Mouse (Mus musculus) stomach, embryonic 16.5 days (tissue): ENCODE results near the gene Cemip. TPM values are rescaled to one million over a fixed set of nuclear protein-coding genes. Genes with fewer than 3 reads are reported as not detected.

Experiments
- ATAC-seq: fragments of 200-750 bp; cut with Nextera tagmentation; 2 replicates; pipeline ENCODE4 v1.8.0; 2017; ENCODE audit warnings: moderate number of reproducible peaks, moderate TSS enrichment; ENCODE audit not compliant: insufficient read depth, low FRiP score
- H3K27ac ChIP-seq: fragments of 300-500 bp; sonication (generic); 2 replicates; pipeline ENCODE4 v1.5.1; 2014; ENCODE audit warnings: low read length
- H3K27me3 ChIP-seq: fragments of 300-500 bp; sonication (generic); 2 replicates; pipeline ENCODE4 v1.6.1; 2014; ENCODE audit warnings: low read length, control low read depth, mixed read lengths; ENCODE audit not compliant: control insufficient read depth, insufficient read depth
- H3K36me3 ChIP-seq: fragments of 300-500 bp; sonication (generic); 2 replicates; pipeline ENCODE4 v1.6.1; 2014; ENCODE audit warnings: low read length; ENCODE audit not compliant: control insufficient read depth, insufficient read depth
- H3K4me1 ChIP-seq: fragments of 300-500 bp; sonication (generic); 2 replicates; pipeline ENCODE4 v1.6.1; 2014; ENCODE audit warnings: low read length, control low read depth, mixed read lengths; ENCODE audit not compliant: control insufficient read depth, insufficient read depth
- H3K4me2 ChIP-seq: fragments of 300-500 bp; sonication (generic); 2 replicates; pipeline ENCODE4 v1.6.1; 2014; ENCODE audit warnings: low read depth, low read length, mixed read lengths
- H3K4me3 ChIP-seq: fragments of 300-500 bp; sonication (generic); replicated peaks from 2 replicates; pipeline ENCODE4 v1.5.1; 2014; ENCODE audit warnings: mild to moderate bottlenecking, low read length
- H3K9ac ChIP-seq: fragments of 300-500 bp; sonication (generic); 2 replicates; pipeline ENCODE4 v1.6.1; 2014; ENCODE audit warnings: low read length
- H3K9me3 ChIP-seq: fragments of 300-500 bp; sonication (generic); replicated peaks from 2 replicates; pipeline ENCODE4 v1.6.1; 2016; ENCODE audit warnings: low read length, control low read depth; ENCODE audit not compliant: control insufficient read depth
- WGBS: fragments of 180-500 bp; shearing (Covaris S2); extraction: QIAGEN DNeasy Blood & Tissue Kit; methylation state at CpG from one replicate; pipeline ENCODE4 v1.1.7; 2014; 5-methylcytosine and 5-hydroxymethylcytosine counted together
- polyA plus RNA-seq: library from polyadenylated mRNA; unstranded; fragments of >200 nt; fragmentation: Nextera tagmentation; extraction: Ambion mirVana; gene quantifications from 2 replicates; pipeline ENCODE4 v1.2.1, GENCODE M21; 2015

Gene Cemip
- polyA plus RNA-seq, 1 experiment from 2014 or later, result 0.50 TPM

DNA sequence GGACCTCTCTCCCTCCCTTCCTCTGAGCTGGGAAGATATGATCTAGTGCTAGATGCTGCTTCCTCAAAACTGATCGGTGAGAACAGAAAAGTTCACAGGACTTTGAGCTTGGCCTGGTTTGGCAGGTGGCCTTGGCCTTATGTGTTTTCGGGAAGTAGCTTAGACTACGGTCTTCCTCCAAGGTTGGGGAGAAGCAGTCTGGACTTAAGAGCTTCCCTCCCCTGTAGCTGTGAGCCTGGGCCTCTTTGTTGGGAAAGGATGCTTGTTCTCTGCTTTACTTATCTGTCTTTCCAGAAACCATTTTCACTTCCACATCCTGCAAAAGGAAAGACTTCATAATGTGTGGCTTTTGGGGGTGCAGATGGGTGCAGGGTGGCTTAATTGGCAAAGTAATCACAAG is 181.5 kb downstream of the Cemip start:
- 70% methylated on average over 3 of the region's 3 CpGs for WGBS
- ATAC-seq, result no peak
- no peaks in the 10 kb centered on the region for H3K27me3 ChIP-seq
- H3K4me1 ChIP-seq, result no peaks in the 10 kb centered on the region
- H3K4me3 ChIP-seq, result no peak overlapping the region
- H3K4me2 ChIP-seq, result no peak overlapping the region
- 0 out of 2 replicates have a peak, but pooled peaks cover under 1% of the 10 kb centered on the region for H3K36me3 ChIP-seq
- H3K27ac ChIP-seq, result no peak overlapping the region
- no peak overlapping the region for H3K9ac ChIP-seq
- peaks cover 3% of the 10 kb centered on the region; the same call in 1 of the 2 replicates for H3K9me3 ChIP-seq

DNA sequence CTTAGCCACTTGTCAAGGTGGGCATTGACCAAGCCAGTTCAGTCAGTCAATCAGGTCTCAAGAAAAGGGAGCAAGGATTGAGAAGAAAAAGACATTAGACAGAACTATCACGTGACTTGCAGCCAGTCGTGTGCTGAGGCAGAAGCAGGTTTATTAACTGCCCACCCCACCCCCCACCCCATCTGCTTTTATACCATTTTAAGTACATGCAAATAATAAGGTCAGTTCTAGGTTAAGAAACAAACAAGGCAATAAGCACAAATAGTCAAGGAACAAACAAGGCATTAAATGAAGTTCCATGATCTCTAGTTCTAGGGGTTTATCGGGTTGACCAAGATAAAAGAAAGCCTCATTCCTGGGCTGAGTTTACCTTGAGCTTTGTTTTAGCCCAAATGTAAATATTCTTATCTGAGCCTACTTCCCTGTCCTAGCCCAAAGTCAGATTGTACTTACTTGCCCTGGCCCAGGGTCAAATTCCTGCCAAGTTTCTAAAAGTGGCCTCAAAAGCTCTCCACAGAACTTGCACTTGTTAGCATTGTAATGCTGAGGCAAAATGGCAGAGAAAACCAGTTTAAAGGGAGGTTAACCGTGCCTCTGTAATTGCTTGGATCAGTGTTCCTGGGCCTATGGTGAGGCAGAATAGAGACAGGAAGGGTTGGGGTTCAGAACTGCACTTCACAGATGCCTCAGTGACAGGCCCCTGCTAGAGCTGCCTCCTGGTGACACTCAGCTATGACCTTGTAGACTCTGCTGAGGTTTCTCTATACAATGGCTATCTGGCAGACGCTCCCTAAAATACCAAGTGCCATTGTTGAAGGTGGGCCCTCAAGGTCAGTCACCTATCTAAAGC is 183.8 kb downstream of the Cemip start:
- H3K27me3 ChIP-seq, result no peaks in the 10 kb centered on the region
- no peak overlapping the region for H3K4me2 ChIP-seq
- WGBS, result 38% methylated on average over 5 of the region's 5 CpGs
- H3K9me3 ChIP-seq, result peaks cover 3% of the 10 kb centered on the region; the same call in 1 of the 2 replicates
- no peak overlapping the region for H3K4me3 ChIP-seq
- no peak overlapping the region for H3K27ac ChIP-seq
- no peak overlapping the region for H3K9ac ChIP-seq
- no peaks in the 10 kb centered on the region for H3K4me1 ChIP-seq
- no peak for ATAC-seq
- 0 out of 2 replicates have a peak, but pooled peaks cover 4% of the 10 kb centered on the region for H3K36me3 ChIP-seq

DNA sequence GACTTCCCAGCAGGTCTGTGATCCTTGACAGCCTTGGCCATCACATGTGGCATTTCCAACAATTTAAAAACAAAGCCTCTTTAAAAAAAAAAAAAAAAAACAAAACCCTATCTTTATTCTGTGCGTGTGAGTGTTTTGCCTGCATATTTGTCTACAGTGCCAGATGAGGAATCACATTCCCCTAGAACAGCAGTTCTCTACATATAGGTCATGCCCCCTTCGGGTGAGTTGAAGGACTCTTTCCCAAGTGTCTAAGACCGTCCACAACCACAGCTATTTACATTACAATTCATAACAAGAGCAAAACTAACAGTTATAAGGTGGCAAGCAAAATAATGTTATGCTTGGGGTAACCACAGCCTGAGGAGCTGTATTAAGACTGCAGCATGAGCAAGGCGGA is 184.9 kb downstream of the Cemip start:
- H3K36me3 ChIP-seq, result 0 out of 2 replicates have a peak, but pooled peaks cover 4% of the 10 kb centered on the region
- no peak overlapping the region for H3K9ac ChIP-seq
- WGBS, result 72% methylated on average over 4 of the region's 4 CpGs
- ATAC-seq, result no peak
- H3K4me1 ChIP-seq, result no peaks in the 10 kb centered on the region
- H3K9me3 ChIP-seq, result peaks cover under 1% of the 10 kb centered on the region; the same call in 1 of the 2 replicates
- H3K4me3 ChIP-seq, result no peak overlapping the region
- H3K27ac ChIP-seq, result no peak overlapping the region
- no peaks in the 10 kb centered on the region for H3K27me3 ChIP-seq
- H3K4me2 ChIP-seq, result no peak overlapping the region

DNA sequence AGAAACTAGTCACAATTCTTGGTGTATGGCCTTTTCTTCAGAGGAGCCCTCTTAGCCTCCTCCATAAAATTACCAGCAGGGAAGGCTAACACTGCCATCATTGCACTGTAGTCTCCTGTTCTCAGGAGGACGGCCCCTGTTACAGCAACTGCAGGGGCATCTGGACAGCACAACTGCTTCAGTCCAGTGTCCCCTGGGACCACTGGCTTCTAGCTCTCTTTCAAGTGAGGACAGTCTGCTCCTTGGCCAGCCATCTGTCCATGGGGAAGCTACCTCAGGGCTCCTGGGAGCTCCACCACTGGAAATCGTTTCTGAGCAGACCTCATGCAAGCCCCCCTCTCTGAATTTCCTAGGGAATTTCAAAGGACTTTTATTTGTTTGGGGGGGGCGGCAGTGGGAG is 185.8 kb downstream of the Cemip start:
- WGBS, result 75% methylated on average over 3 of the region's 3 CpGs
- ATAC-seq, result no peak
- 0 out of 2 replicates have a peak, but pooled peaks cover 6% of the 10 kb centered on the region for H3K36me3 ChIP-seq

DNA sequence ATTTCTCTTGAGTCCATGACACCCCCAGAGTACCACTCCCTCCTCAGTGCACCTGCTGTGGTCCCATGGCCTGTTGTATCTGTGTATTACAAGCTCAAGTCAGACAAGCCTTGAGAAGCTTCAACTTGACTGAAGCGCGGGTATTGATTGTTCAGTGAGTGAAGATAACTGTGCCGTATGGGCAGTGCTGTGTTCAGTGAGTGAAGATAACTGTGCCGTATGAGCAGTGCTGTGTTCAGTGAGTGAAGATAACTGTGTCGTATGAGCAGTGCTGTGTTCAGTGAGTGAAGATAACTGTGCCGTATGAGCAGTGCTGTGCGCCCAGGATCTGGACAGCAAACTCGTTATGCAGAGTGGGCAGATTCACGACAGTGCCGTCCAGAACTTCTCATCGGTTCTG is 188.0 kb downstream of the Cemip start:
- peaks cover 10% of the 10 kb centered on the region for H3K4me1 ChIP-seq
- H3K27me3 ChIP-seq, result no peaks in the 10 kb centered on the region
- H3K9ac ChIP-seq, result no peak overlapping the region
- no peaks in the 10 kb centered on the region for H3K9me3 ChIP-seq
- no peak overlapping the region for H3K4me3 ChIP-seq
- no peak overlapping the region for H3K4me2 ChIP-seq
- no peak for ATAC-seq
- 82% methylated on average over 11 of the region's 11 CpGs for WGBS
- H3K27ac ChIP-seq, result no peak overlapping the region
- H3K36me3 ChIP-seq, result peaks cover 12% of the 10 kb centered on the region; the same call in 1 of the 2 replicates

More for the DNA sequence above, 185.8 kb downstream of the Cemip start:
- Histone ChIP-seq H3K4me1 (no peaks in the 10 kb centered on the region), H3K9ac (no peak overlapping the region), H3K9me3 (no peaks in the 10 kb centered on the region), H3K27ac (no peak overlapping the region), H3K4me3 (no peak overlapping the region), H3K27me3 (no peaks in the 10 kb centered on the region), H3K4me2 (no peak overlapping the region)

DNA sequence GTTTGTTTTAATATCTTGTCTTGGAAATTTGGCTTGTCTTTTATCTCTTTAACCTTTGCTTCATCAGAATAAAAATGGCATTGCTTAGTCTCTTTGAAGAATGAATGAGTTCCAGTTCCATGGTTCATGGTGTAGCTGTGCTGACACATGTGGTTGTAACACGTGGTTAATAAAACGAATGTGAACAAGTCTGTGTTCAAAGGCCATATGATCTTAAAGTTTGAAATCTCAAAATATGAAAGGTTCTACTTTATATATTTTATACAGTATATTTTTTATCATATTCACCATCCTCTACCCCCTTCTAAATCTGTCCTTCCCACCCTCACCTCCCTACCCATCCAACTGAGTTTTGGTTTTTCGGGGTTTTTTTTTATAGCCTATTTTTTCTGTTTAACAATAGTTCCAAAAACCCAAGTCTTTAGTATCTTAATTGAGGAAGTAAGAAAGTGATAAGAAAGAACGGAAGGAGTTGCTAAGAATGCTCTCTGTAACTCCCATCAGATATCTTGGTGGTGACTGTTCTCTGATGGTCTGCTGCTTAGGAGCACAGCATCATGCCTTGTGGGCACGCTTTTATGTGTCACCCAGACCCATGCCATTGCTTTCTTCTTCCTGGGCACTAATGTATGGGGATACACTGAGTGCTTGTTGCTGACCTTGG is 190.1 kb downstream of the Cemip start:
- 92% methylated on average over 5 of the region's 5 CpGs for WGBS
- no peak overlapping the region for H3K27ac ChIP-seq

DNA sequence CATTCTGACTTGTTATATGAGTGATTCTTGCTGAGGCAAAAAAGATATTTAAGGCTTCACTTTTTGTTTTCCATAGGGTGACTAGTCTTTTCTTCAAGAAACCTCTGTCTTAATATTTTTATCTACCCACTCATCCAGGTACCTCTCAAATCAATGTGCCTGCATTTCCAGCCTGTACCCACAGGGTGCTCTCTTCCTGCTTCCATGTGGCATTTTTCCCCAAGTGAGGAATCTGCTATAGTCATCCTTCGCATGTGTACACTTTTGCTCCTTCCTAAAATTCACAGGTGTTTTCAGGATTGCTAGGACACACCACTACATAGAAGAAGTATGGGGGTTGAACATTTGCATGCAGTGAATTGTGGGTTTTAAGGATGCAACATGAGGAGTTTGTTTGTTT is 192.0 kb downstream of the Cemip start:
- ATAC-seq, result no peak
- no peaks in the 10 kb centered on the region for H3K27me3 ChIP-seq
- no peak overlapping the region for H3K27ac ChIP-seq
- H3K36me3 ChIP-seq, result peaks cover 9% of the 10 kb centered on the region; the same call in 1 of the 2 replicates
- 100% methylated on average over 1 of the region's 1 CpGs for WGBS
- H3K9ac ChIP-seq, result no peak overlapping the region
- no peak overlapping the region for H3K4me3 ChIP-seq
- H3K4me2 ChIP-seq, result no peak overlapping the region
- peaks cover 17% of the 10 kb centered on the region for H3K4me1 ChIP-seq
- H3K9me3 ChIP-seq, result no peaks in the 10 kb centered on the region

More for the DNA sequence above, 190.1 kb downstream of the Cemip start:
- H3K27me3 ChIP-seq, result no peaks in the 10 kb centered on the region
- no peak overlapping the region for H3K4me2 ChIP-seq
- no peak overlapping the region for H3K4me3 ChIP-seq
- ATAC-seq, result no peak
- no peaks in the 10 kb centered on the region for H3K9me3 ChIP-seq
- peaks cover 17% of the 10 kb centered on the region for H3K4me1 ChIP-seq
- H3K36me3 ChIP-seq, result peaks cover 12% of the 10 kb centered on the region; the same call in 1 of the 2 replicates
- H3K9ac ChIP-seq, result no peak overlapping the region

DNA sequence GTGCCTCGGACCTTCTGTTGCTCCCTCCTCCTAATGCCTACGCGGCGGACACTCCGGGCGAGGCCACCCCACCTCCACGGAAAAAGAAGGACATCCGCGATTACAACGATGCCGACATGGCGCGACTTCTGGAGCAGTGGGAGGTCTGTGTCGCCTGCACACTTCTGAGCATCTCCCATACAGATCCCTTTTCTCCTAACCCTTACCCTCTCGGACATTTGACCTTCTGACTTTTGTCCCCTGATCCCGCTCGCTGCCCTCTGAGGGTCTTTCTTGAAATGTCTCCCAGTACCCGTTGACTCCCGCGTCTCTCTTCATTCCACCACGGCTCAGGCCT is 194.0 kb downstream of the Cemip start:
- Histone ChIP-seq H3K9me3 (no peaks in the 10 kb centered on the region), H3K4me2 (peak overlapping the region; percentile 85), H3K4me1 (peaks cover 20% of the 10 kb centered on the region), H3K27ac (peak overlapping the region; percentile 92), H3K9ac (peak overlapping the region; percentile 82), H3K4me3 (peak overlapping the region; percentile 73), H3K27me3 (no peaks in the 10 kb centered on the region), H3K36me3 (peaks cover 9% of the 10 kb centered on the region; the same call in 1 of the 2 replicates)
- under 1% methylated on average over 21 of the region's 21 CpGs for WGBS
- ATAC-seq, result no peak
